Mouse (Mus musculus): ENCODE data around the gene Eif4a3.
A peak's percentile ranks its signal among the peaks of the same experiment; 100 is the strongest.
"Not testable (repeated sequence)": the region's sequence is repeated elsewhere in the genome, so short reads cannot be mapped to it uniquely, and the experiment has no call there.

The Eif4a3 gene

GRCm38 (mm10) chr11:119298917-119299316 lies 972 bp downstream of the Eif4a3 start:
- DNase-seq (ENCODE audit: low spot score in 2 of 2) = no peak

GRCm38 (mm10) chr11:119297996-119298395 lies 1.9 kb downstream of the Eif4a3 start:
- DNase-seq (ENCODE audit: low spot score in 2 of 2) = no peak

DNA sequence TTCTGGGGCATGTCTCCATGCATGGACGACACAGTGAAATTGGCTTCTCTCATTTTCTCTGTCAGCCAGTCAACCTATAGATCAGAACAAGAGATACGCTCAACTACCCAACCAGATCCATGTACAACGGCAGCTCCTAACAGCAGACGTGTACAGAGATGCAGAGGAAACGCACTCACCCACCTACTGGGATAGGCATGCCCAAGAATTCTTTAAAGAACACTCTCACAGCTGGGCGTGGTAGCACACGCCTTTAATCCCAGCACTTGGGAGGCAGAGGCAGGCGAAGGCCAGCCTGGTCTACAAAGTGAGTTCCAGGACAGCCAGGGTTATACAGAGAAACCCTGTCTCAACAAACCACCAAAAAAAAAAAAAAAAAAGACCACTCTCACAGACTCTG lies 7.0 kb downstream of the Eif4a3 start:
- DNase-seq (ENCODE audit: low spot score in 2 of 2) = not testable (repeated sequence)

GRCm38 (mm10) chr11:119287207-119287992 lies 12.5 kb downstream of the Eif4a3 start:
- no peak for DNase-seq (ENCODE audit: low spot score in 2 of 2)

- no peak for DNase-seq (ENCODE audit: low spot score in 2 of 2)
These were observed 13.9 kb downstream of the Eif4a3 start for GRCm38 (mm10) chr11:119285791-119286527.

DNA sequence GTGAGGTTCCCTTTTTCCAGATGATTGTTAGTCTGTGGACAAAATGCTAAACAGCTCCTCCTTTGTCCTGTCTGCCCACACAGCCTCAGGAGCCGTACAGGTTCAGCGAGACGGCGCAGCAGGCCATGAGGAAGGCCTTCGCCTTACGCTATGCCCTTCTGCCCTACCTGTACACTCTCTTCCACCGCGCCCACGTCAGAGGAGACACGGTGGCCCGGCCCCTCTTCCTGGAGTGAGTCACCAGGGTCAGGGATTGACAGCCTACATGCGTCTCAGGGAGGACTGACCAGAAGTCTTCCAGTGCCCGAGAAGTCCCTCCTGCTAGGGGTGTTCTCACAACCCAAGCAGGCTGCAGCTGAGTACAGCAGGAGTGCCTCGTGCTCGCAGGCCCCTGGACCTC lies 18.9 kb downstream of the Eif4a3 start:
- DNase-seq (ENCODE audit: low spot score in 2 of 2) = no peak

DNA sequence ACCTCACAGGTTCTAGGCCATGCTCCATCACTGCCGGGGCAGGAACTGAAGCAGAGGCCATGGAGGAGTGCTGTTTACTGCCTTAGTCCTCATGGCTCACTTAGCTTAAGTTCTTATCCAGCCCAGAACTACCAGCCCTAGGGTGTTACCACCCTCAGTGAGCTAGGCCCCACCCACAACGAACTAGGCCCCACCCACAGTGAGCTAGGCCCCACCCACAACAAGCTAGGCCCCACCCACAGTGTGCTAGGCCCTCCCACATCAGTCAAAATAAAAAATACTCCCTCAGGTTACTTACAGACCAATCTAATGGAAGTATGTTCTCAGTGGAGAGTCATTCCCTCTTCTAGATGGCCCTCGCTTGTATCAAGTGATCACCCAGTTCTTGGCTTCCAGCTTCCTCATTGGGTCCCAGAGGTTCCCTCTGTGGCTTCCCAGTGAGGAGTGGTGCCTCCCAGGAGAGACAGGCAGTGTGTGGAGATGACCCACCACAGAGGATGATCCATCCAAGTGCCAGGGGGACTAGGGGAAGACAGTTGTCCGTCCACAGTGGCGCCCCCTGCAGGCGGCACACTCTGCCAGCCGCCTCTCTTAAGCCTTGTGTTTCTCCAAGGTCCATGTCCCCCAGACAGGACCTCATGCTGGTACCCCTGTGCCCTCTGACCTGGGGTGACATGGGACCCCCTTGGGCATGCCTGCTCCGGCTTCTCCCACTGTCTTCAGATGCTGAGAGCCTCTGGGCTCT lies 26.5 kb downstream of the Eif4a3 start:
- DNase-seq (ENCODE audit: low spot score in 2 of 2) = no peak

- DNase-seq (ENCODE audit: low spot score in 2 of 2) = not testable (repeated sequence)
These were observed 27.4 kb downstream of the Eif4a3 start for GRCm38 (mm10) chr11:119272492-119272891.

GRCm38 (mm10) chr11:119268557-119269195 lies 31.2 kb downstream of the Eif4a3 start:
- DNase-seq (ENCODE audit: low spot score in 2 of 2) = no peak

DNA sequence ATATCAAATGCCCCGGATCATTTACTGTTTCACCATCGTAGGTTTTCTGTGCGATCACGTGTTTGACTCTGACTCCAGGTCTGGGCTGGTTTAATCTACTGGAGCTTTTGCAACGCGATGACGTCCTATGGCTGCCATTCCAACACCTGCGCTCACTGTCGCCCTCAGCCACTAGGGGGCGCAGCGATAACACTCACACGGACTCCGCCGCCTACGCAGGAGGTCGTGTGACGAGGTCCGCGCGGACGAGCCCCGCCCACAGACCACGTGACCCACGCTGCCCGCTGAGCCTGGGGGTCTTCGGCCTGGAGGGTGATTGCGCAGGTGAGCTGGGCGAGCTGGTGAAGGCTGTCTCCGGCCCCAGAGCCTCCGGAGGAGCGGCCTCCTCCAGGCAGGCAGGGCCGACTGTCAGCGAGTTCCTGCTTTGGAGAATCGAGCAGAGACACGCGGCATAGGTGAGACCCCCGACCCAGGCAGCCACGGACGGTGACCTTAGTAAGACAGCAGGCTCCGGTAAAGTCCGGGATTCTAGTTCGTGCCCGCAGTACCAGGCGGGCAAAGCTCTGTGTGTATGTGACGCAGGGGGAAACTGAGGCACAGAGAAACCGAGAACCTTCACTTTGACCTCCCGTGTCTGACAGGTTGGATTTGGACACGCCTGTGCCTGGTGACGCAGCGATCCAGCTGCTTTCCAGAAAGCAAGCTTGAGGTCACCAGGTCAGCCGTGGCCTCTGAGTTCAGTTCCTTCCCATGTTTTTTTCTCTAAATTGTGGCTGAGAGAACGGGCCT lies 31.9 kb downstream of the Eif4a3 start, which contains the start of gene Gaa:
Gene Gaa, plus strand, starts transcription at position 120 of the 789 bp plus-strand sequence.
- peak; percentile 84 to 93 for DNase-seq (ENCODE audit: low spot score in 2 of 2)

DNA sequence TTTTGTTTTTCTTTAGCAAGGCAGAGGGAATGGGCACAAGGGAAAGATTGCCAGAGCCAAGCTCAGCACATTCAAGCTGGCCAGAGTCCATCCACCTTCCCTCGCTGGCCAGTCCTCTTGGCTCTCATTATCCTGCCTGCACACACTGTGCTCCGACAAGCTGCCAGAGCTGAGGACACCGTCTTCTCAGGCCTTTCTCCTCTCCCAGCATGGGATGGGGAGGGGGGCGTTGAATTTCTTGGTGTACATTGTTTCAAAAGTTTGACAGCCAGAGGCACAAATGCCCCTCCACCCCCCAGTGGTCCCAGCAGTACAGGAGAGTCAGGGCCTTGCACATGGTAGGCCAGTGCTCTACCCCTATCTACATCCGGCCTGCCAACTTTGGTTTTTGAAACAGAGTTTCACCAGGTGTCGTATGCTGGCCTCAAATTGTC lies 32.6 kb downstream of the Eif4a3 start:
- no peak for DNase-seq (ENCODE audit: low spot score in 2 of 2)

GRCm38 (mm10) chr11:119265811-119266210 lies 34.1 kb downstream of the Eif4a3 start:
- DNase-seq (ENCODE audit: low spot score in 2 of 2) = no peak

DNA sequence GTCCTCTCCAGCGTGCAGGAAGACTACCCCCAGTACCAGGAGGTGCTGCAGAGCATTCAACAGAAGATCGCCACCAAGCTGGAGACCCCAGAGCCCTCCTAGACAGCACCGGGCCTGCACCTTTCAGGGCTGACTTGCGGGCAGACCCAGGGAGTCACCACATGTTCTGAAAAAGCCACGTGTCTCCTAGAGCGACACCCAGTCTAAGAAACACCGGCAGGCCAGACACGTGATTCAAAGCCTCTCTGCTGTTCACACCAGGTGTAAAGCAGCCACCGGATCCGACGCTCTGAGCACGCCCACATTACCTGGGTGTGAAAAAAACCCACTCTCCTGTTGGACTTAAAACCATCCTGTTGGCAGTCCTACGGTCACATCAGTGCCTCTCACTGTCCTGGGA lies 35.5 kb downstream of the Eif4a3 start:
- DNase-seq (ENCODE audit: low spot score in 2 of 2) = no peak

GRCm38 (mm10) chr11:119259977-119260376 lies 39.9 kb downstream of the Eif4a3 start:
- DNase-seq (ENCODE audit: low spot score in 2 of 2) = no peak

- no peak for DNase-seq (ENCODE audit: low spot score in 2 of 2)
These were observed 41.1 kb downstream of the Eif4a3 start for GRCm38 (mm10) chr11:119258572-119259322.

DNA sequence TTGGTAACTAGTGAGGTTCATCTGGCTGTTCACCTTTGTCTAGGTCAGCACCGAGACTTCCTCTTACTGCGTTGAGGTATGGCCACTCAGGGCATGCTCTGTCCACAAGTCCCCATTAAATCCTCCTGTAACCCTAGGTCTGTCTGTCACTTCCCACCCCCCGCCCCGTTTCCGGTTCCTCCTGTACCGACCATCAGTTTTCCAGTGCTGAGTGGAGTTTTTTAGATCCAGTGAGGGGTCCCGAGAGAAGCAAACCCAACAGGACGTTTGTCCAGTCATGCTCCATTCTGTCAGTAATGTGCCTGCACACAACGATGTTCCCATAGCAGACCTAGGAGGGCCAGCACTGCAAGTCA lies 41.7 kb downstream of the Eif4a3 start:
- DNase-seq (ENCODE audit: low spot score in 2 of 2) = no peak

DNA sequence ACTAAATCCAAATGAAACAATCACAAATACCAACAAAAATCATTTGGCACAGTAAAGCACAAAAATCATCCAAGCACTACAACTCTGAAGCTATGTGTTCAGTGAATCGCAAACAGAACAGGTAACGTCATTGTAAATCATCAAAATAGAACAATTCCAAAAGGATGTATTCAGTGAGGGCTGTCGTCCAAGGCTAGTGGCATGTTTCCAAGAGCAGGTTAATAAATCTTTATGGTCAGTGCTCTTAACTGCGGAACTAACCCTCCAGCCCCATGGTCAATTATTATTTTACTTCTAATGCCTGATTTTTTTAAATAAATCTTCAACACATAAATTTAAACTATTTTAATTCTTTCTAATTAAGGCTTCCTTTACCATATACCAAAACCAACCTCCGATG lies 43.3 kb downstream of the Eif4a3 start:
- not testable (repeated sequence) for DNase-seq (ENCODE audit: low spot score in 2 of 2)

DNA sequence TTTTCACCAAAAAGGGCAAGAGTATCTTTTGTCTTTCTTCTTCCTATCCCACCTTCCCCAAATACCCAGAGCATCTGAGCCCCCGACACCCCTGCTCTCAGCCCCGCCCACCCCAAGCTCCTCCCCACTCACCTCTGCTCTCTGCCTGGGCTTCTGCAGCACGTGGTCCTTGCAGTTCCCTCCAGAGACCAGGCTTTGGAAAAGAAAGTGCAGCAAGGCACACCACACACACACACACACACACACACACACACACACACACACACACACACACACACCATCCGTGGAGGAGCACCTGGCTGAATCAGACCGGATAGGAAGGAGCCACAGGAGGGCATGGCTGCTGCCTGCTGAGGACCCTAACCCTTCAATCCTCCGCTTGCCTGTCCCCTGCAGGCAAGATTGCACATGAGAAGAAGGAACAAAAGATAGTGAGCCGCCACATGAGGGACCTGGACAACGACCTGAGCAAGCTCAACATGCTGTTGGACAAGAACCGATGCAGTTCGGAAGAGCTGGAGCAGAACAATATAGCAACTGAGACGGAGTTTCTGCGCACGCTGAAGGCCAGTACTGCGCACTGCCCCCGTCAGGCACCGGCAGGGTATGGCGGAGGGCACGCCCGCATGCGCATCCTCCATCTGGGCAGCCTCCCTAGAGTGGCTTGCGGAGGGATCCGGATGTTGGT lies 46.9 kb downstream of the Eif4a3 start:
- DNase-seq (ENCODE audit: low spot score in 2 of 2) = peak in 1 of 2 experiments; percentile 41

DNA sequence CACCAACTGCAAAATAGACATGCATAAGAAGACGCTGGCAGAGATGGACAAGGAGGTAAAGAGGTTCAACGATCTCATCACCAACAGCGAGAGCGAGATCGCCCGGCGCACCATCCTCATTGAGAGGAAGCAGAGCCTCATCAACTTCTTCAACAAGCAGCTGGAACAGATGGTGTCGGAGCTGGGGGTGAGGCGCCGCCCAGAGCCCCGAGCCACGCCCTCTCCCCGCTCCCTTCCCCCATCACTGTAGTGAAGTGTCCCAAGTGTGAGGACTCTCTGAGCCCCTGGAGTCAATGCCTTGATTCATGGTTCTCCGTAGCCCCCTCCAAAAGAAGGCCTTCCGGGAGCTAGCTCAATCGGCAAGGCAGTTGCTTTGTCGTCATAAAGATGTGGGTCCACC lies 48.9 kb downstream of the Eif4a3 start:
- DNase-seq (ENCODE audit: low spot score in 2 of 2) = no peak

DNA sequence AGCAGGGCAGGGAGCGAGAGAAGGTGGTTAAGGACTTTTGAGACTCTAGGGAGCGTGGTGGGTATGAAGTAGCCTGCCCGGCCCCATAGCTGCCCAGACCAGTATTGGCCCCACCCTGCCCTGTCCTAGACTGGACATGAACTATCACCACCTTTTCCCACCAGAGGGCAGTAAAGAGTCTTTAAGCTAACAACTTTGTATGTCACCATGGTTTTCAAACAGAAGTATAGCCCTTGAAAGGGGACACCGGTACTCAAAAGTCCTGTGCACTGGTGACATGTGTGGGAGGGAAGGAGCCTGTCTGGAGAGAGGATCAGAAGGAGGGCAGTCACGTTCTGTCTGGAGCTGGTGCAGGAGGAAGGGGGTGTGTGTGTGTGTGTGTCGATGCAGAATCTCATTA lies 50.9 kb downstream of the Eif4a3 start:
- peak in 1 of 2 experiments; percentile 46 for DNase-seq (ENCODE audit: low spot score in 2 of 2)

Measured in spleen, postnatal 14 days (tissue).